Mouse (Mus musculus) erythroblast, embryonic 14.5 days (primary cell): Measurements from ENCODE around the gene Coro1b.

Experiments
- GATA1 ChIP-seq: IDR thresholded peaks from 2 replicates; pipeline ENCODE4 v1.6.1; 2012; ENCODE audit warnings: low read length, inconsistent platforms, mixed read lengths
- TAL1 ChIP-seq: IDR thresholded peaks from 3 replicates; pipeline ENCODE4 v1.6.1; 2012; ENCODE audit warnings: low read length, inconsistent platforms, mixed read lengths

DNA sequence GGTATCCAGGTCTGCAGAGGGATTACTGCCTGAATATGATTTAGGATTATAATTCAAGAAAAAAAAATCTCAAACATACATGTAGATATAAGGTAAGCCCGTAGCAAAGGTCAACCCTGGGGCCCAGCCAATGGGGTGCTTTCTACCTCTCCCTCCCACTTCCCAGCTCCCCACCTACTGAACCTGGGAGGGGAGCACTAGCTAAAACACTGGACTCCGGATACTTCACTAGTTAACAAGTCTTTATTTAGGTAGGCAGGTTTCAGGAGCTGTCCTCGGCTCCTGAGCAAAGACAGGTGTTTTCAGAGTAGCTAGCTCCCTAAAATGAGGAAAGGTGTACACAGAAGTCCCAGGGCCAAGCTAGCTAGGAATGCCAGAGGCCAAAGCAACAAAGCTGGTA is 15.7 kb downstream of the Coro1b start:
- TF ChIP-seq TAL1, result no peak
- no peak for TF ChIP-seq GATA1
